Mouse (Mus musculus) heart, postnatal 25 days (tissue): ENCODE measurements around the gene Ablim2. TPM values are rescaled to one million over a fixed set of nuclear protein-coding genes. Genes with fewer than 3 reads are reported as not detected.
A peak's percentile ranks its signal among the peaks of the same experiment; 100 is the strongest.

ENCODE experiments used
- DNase-seq: peaks from one replicate; pipeline ENCODE4 v3.0.0; 2022; ENCODE audit warnings: low spot score
- intact Hi-C: fragments of 180-260 bp; cut with DNase I; formaldehyde crosslinking; loops from one replicate; pipeline ENCODE4 v1.15.1; 2025
- total RNA-seq, 2 experiments: library from RNA; stranded (reverse); gene quantifications; 2 replicates each; pipeline ENCODE4 v1.2.3; 2021

Ablim2 gene
- total RNA-seq, 2 experiments from 2014 or later: 14.9 to 16.0 TPM

GRCm38 (mm10) chr5:35737231-35737901, 20.3 kb upstream of the Ablim2 start:
- intact Hi-C loops: no loop called here

GRCm38 (mm10) chr5:35739005-35739404, 18.7 kb upstream of the Ablim2 start:
- intact Hi-C loops: no loop called here
- no peak for DNase-seq

More at GRCm38 (mm10) chr5:35737231-35737901, 20.3 kb upstream of the Ablim2 start:
- DNase-seq: peak; percentile 37

- DNase-seq: peak; percentile 33
- intact Hi-C loops: no loop called here
Observed at GRCm38 (mm10) chr5:35739536-35740278, 18.0 kb upstream of the Ablim2 start, which contains the start of gene Sh3tc1. TSS of gene Sh3tc1 (minus strand) at chr5:35739987.

GRCm38 (mm10) chr5:35740716-35741115, 17.0 kb upstream of the Ablim2 start:
- intact Hi-C loops: no loop called here

GRCm38 (mm10) chr5:35741225-35741820, 16.4 kb upstream of the Ablim2 start:
- intact Hi-C loops: no loop called here
- no peak for DNase-seq

More at GRCm38 (mm10) chr5:35740716-35741115, 17.0 kb upstream of the Ablim2 start:
- no peak for DNase-seq

- intact Hi-C loops: no loop called here
- DNase-seq: peak; percentile 63
Observed at GRCm38 (mm10) chr5:35743238-35743951, 14.3 kb upstream of the Ablim2 start.

- intact Hi-C loops: no loop called here
Observed at GRCm38 (mm10) chr5:35743990-35744722, 13.5 kb upstream of the Ablim2 start.

GRCm38 (mm10) chr5:35745406-35745805, 12.3 kb upstream of the Ablim2 start:
- intact Hi-C loops: no loop called here
- DNase-seq: no peak

More at GRCm38 (mm10) chr5:35743990-35744722, 13.5 kb upstream of the Ablim2 start:
- no peak for DNase-seq

- peak; percentile 46 for DNase-seq
- intact Hi-C loops: loop anchor here (2.0 kb wide), 2 partner anchors 20 to 110 kb away; no protein-coding TSS in a partner anchor
Observed at GRCm38 (mm10) chr5:35746910-35747309, 10.8 kb upstream of the Ablim2 start.

- no peak for DNase-seq
- intact Hi-C loops: no loop called here
Observed at GRCm38 (mm10) chr5:35749416-35749815, 8.3 kb upstream of the Ablim2 start.

GRCm38 (mm10) chr5:35750026-35750425, 7.7 kb upstream of the Ablim2 start:
- DNase-seq: no peak
- intact Hi-C loops: no loop called here

- DNase-seq: no peak
- intact Hi-C loops: no loop called here
Observed at GRCm38 (mm10) chr5:35751016-35751415, 6.7 kb upstream of the Ablim2 start.

GRCm38 (mm10) chr5:35755131-35755733, 2.4 kb upstream of the Ablim2 start:
- no peak for DNase-seq
- intact Hi-C loops: loop anchor here (1.0 to 2.0 kb wide), 2 partner anchors 54 to 158 kb away; no protein-coding TSS in a partner anchor

- DNase-seq: no peak
- intact Hi-C loops: no loop called here
Observed at GRCm38 (mm10) chr5:35756020-35756419, 1.7 kb upstream of the Ablim2 start.

- intact Hi-C loops: no loop called here
- DNase-seq: no peak
Observed at GRCm38 (mm10) chr5:35756997-35757638, 562 bp upstream of the Ablim2 start.

- no peak for DNase-seq
- intact Hi-C loops: no loop called here
Observed at GRCm38 (mm10) chr5:35758081-35759053, 687 bp downstream of the Ablim2 start.

GRCm38 (mm10) chr5:35761323-35761722, 3.6 kb downstream of the Ablim2 start:
- intact Hi-C loops: no loop called here
- DNase-seq: no peak
